Mouse (Mus musculus): ENCODE results near the gene Mmab. TPM values are rescaled to one million over a fixed set of nuclear protein-coding genes. Genes with fewer than 3 reads are reported as not detected.

The Mmab gene
- polyA plus RNA-seq, 1 experiment from 2014 or later: 34.1 TPM

- 0 out of 2 replicates have a peak overlapping the region, but pooled peaks have one; percentile 47 for H3K27ac ChIP-seq (replicated peaks)
These were observed 21.3 kb downstream of the Mmab start for GRCm38 (mm10) chr5:114422591-114422990.

GRCm38 (mm10) chr5:114421561-114422298 is 22.1 kb downstream of the Mmab start:
- Histone ChIP-seq H3K4me1 (0 out of 2 replicates have a peak, but pooled peaks cover 7% of the 10 kb centered on the region), H3K36me3 (peaks cover 49% of the 10 kb centered on the region), H3K27ac (replicated peaks) (peak overlapping the region; percentile 47; the same call in 1 of the 2 replicates), H3K27me3 (ENCODE audit: low read depth, poor library complexity, severe bottlenecking) (no peaks in the 10 kb centered on the region), H3K9me3 (replicated peaks) (no peaks in the 10 kb centered on the region), H3K4me3 (no peak overlapping the region)
- DNase-seq (ENCODE audit: low spot score): no peak
- WGBS: 76% methylated on average over 11 of the region's 11 CpGs

More at GRCm38 (mm10) chr5:114422591-114422990, 21.3 kb downstream of the Mmab start:
- peaks cover 41% of the 10 kb centered on the region for H3K36me3 ChIP-seq
- no peaks in the 10 kb centered on the region for H3K9me3 ChIP-seq (replicated peaks)
- no peak overlapping the region for H3K4me3 ChIP-seq
- 48% methylated on average over 5 of the region's 5 CpGs for WGBS
- 0 out of 2 replicates have a peak, but pooled peaks cover 7% of the 10 kb centered on the region for H3K4me1 ChIP-seq
- DNase-seq (ENCODE audit: low spot score): no peak
- no peaks in the 10 kb centered on the region for H3K27me3 ChIP-seq (ENCODE audit: low read depth, poor library complexity, severe bottlenecking)

- Histone ChIP-seq H3K27ac (replicated peaks) (no peak overlapping the region), H3K4me3 (no peak overlapping the region), H3K36me3 (peaks cover 81% of the 10 kb centered on the region), H3K27me3 (ENCODE audit: low read depth, poor library complexity, severe bottlenecking) (no peaks in the 10 kb centered on the region), H3K4me1 (0 out of 2 replicates have a peak, but pooled peaks cover 7% of the 10 kb centered on the region), H3K9me3 (replicated peaks) (no peaks in the 10 kb centered on the region)
- WGBS: 88% methylated on average over 8 of the region's 8 CpGs
- peak; percentile 32 for DNase-seq (ENCODE audit: low spot score)
These were observed 25.3 kb downstream of the Mmab start for GRCm38 (mm10) chr5:114418541-114418940.

- DNase-seq (ENCODE audit: low spot score): no peak
- Histone ChIP-seq H3K9me3 (replicated peaks) (no peaks in the 10 kb centered on the region), H3K4me3 (no peak overlapping the region), H3K36me3 (peaks cover 98% of the 10 kb centered on the region), H3K27ac (replicated peaks) (no peak overlapping the region), H3K4me1 (0 out of 2 replicates have a peak, but pooled peaks cover under 1% of the 10 kb centered on the region), H3K27me3 (ENCODE audit: low read depth, poor library complexity, severe bottlenecking) (no peaks in the 10 kb centered on the region)
- 93% methylated on average over 8 of the region's 8 CpGs for WGBS
These were observed 27.0 kb downstream of the Mmab start for GRCm38 (mm10) chr5:114416855-114417254.

DNA sequence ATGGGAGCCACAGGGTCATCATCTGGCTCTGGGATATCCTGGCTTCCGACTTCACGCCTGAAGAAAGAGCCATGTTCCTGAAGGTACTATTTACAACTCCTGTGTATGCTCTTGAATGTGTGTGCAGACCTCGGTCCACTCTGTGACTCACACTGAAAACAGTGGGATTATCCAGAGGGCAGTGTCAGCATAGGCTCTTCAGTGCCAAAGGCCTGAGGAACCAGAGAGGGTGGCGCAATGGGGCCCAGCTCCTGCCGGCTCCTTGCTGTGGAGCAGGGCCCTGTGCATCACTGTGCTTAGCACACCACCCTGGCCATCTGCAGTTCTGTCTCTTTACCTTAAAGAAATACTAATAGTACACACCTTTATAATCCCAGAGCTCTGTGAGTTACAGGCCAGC is 28.3 kb downstream of the Mmab start:
- Histone ChIP-seq H3K4me1 (no peaks in the 10 kb centered on the region), H3K9me3 (replicated peaks) (no peaks in the 10 kb centered on the region), H3K27me3 (ENCODE audit: low read depth, poor library complexity, severe bottlenecking) (no peaks in the 10 kb centered on the region), H3K27ac (replicated peaks) (no peak overlapping the region), H3K36me3 (peaks cover 100% of the 10 kb centered on the region), H3K4me3 (no peak overlapping the region)
- 92% methylated on average over 5 of the region's 5 CpGs for WGBS
- DNase-seq (ENCODE audit: low spot score): no peak

DNA sequence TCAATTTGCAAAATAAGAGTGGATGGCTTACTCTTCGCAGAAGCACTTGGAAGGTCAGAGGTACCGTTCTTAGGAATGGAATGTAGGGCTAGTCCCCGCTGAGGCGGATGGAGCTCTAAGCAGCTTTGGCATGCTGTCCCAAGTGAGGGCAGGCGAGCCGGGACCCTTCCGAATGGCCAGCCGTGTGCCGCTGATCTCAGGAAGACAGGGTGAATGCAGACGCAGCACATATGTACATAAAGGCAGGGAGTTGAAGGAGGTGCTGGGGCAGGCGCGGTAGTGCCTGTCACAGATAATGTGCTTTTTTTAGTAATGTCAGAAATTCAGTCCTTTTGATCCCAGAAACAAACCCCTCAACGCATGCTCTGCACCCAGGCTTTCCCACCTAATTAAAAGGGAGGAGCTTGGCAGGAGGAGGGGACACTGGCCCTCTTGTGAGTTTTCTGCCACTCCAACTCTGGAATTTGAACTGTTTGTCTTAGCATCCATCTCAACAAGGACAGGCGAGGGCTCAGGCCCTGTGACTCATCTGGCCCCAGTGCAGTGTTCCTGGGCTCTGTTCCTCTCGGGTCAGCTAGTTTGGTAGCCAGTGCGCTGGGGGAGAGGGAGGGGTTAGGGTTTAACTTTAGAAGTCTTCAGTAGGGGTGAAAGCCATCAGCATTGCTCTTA is 30.7 kb downstream of the Mmab start:
- no peaks in the 10 kb centered on the region for H3K4me1 ChIP-seq
- DNase-seq (ENCODE audit: low spot score): no peak
- H3K27me3 ChIP-seq (ENCODE audit: low read depth, poor library complexity, severe bottlenecking): no peaks in the 10 kb centered on the region
- H3K4me3 ChIP-seq: no peak overlapping the region
- H3K27ac ChIP-seq (replicated peaks): no peak overlapping the region
- H3K36me3 ChIP-seq: peaks cover 100% of the 10 kb centered on the region
- 80% methylated on average over 16 of the region's 16 CpGs for WGBS
- no peaks in the 10 kb centered on the region for H3K9me3 ChIP-seq (replicated peaks)

DNA sequence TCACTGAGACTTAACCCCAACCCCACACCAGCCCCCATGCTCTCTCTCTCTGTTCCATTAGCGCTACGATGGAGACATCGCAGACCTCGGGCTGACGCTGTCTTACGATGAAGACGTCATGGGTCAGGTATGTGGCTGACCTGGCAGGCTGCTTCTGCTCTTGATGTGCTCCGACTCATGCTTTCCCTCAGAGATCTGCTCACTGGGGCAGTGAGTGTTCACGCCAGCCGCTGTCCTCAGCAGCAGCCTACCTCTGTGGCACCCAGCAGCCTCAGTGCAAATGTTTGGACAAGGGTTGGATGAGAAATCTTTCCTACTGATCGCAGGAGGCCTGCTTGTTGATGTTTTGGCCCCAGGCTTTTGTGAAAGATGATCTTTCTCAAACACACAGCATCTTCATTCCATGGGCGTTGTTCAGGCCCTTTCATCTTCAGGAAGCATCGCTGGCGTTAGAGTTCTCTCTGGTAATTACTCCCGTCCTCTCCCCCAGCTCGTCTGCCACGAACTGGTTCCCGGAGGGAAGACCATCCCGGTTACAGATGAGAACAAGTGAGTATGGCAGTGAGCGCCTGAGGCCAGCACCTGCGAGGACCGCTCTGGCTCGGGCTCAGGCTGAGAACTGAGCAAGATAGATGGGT is 31.4 kb downstream of the Mmab start:
- no peak for DNase-seq (ENCODE audit: low spot score)
- peaks cover 100% of the 10 kb centered on the region for H3K36me3 ChIP-seq

DNA sequence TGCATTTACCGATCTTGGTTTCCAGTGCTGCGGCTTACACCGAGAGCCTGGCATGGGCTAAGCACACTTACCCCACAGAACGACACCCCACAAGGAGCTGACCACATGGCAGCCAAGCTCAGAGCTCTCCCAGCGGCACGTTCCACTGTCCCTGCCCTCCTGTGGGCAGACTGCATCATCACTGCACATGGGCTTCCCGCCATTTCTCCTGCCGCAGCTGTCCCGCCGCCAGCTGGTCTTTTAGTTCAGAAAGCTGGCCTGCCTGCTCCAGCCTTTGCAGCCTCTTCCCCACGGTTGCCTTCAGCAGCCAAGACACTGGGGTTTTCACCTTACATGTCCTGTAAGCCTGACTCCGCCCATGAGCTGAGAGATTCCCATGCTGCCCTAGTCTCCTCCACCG is 33.4 kb downstream of the Mmab start:
- WGBS: 93% methylated on average over 13 of the region's 13 CpGs
- no peak overlapping the region for H3K4me3 ChIP-seq
- no peak for DNase-seq (ENCODE audit: low spot score)
- H3K27me3 ChIP-seq (ENCODE audit: low read depth, poor library complexity, severe bottlenecking): no peaks in the 10 kb centered on the region
- no peaks in the 10 kb centered on the region for H3K4me1 ChIP-seq
- no peak overlapping the region for H3K27ac ChIP-seq (replicated peaks)
- no peaks in the 10 kb centered on the region for H3K9me3 ChIP-seq (replicated peaks)
- peaks cover 100% of the 10 kb centered on the region for H3K36me3 ChIP-seq

More for the DNA sequence above, 31.4 kb downstream of the Mmab start:
- H3K27ac ChIP-seq (replicated peaks): no peak overlapping the region
- no peaks in the 10 kb centered on the region for H3K9me3 ChIP-seq (replicated peaks)
- no peak overlapping the region for H3K4me3 ChIP-seq
- H3K27me3 ChIP-seq (ENCODE audit: low read depth, poor library complexity, severe bottlenecking): no peaks in the 10 kb centered on the region
- H3K4me1 ChIP-seq: no peaks in the 10 kb centered on the region
- WGBS: 84% methylated on average over 23 of the region's 23 CpGs

DNA sequence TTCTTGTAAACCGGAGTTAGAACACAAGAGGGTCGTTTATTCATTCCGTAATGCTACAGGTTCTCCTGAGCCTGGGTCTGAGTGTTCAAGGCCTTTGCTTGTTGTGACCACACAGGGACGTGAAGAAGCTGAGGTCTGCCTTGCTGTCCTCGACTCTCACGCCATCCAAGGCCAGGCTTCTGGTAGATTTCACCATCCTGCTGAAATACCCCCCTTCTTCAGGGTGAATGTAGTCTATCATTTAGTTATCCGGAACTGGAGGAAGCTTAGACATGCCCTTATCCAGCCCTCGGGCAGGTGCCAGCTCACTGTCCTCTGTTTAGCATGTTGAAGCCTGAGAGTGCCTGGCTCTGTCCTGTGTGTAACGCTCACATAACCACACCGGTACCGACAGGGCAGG is 35.0 kb downstream of the Mmab start:
- Histone ChIP-seq H3K4me3 (no peak overlapping the region), H3K36me3 (peaks cover 100% of the 10 kb centered on the region), H3K9me3 (replicated peaks) (no peaks in the 10 kb centered on the region), H3K27me3 (ENCODE audit: low read depth, poor library complexity, severe bottlenecking) (no peaks in the 10 kb centered on the region), H3K4me1 (no peaks in the 10 kb centered on the region), H3K27ac (replicated peaks) (no peak overlapping the region)
- DNase-seq (ENCODE audit: low spot score): no peak
- WGBS: 93% methylated on average over 11 of the region's 11 CpGs

DNA sequence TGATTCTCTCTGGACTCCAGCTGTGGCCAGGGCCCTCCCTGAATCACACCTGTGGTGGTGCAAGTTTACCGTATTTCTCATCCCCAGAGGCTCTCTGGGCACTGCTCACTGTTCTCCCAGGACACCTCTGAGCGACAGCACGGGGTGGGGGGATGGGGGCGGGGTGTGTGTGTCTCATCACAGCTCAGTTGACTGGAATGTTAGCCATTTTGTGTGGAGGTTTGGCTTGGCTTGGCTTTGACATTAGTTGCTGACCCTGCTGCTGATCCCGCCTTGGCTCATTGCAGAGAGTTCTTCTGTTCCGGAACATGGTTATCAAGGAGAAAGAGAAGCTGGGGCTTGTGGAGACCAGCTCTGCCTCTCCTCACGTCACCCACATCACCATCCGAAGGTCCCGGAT is 36.0 kb downstream of the Mmab start:
- Histone ChIP-seq H3K27me3 (ENCODE audit: low read depth, poor library complexity, severe bottlenecking) (no peaks in the 10 kb centered on the region), H3K4me3 (no peak overlapping the region), H3K4me1 (no peaks in the 10 kb centered on the region), H3K36me3 (peaks cover 100% of the 10 kb centered on the region), H3K27ac (replicated peaks) (no peak overlapping the region), H3K9me3 (replicated peaks) (no peaks in the 10 kb centered on the region)
- WGBS: 92% methylated on average over 9 of the region's 9 CpGs
- no peak for DNase-seq (ENCODE audit: low spot score)

DNA sequence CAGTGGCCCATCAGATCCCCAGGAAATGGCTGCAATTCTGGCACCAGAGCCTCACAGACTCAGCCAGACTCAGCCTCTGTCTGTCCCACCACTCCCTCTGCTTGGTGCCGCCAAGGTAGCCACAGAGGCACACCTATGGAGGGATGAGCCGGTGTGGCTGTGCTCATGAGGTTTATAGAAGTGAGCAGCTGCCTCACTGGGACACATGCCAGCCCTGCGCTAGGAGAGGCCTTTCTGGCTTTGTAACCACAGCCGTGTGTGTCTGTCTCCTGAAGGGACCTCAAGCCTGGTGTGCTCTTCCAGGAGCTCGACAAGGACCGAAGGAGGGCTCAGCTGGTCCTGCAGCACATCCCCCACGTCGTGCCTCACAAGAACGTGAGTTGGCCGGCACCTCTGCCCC is 36.6 kb downstream of the Mmab start:
- Histone ChIP-seq H3K36me3 (peaks cover 100% of the 10 kb centered on the region), H3K27ac (replicated peaks) (no peak overlapping the region), H3K4me3 (no peak overlapping the region), H3K4me1 (no peaks in the 10 kb centered on the region), H3K27me3 (ENCODE audit: low read depth, poor library complexity, severe bottlenecking) (no peaks in the 10 kb centered on the region), H3K9me3 (replicated peaks) (no peaks in the 10 kb centered on the region)
- WGBS: 91% methylated on average over 10 of the region's 10 CpGs
- no peak for DNase-seq (ENCODE audit: low spot score)

DNA sequence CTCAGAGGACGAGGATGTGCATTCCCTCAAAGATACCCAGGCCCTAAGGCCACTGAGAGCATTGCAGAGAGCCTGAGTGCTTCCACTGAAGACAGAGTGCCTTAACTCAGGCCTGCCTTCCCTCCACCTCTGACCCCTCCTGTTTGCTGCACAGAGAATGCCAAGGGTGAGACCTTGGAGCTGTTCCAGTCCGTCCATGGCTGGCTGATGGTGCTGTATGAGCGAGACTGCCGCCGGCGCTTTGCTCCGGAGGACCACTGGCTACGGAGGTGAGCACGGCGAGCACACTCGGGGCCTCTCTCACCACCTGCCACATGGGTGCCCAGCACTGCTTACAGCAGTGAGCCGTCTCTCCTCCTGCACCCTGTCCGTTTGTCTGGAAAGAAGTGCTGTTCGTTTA is 37.3 kb downstream of the Mmab start:
- H3K27ac ChIP-seq (replicated peaks): no peak overlapping the region
- 93% methylated on average over 14 of the region's 14 CpGs for WGBS
- H3K36me3 ChIP-seq: peaks cover 100% of the 10 kb centered on the region
- no peaks in the 10 kb centered on the region for H3K9me3 ChIP-seq (replicated peaks)
- H3K4me1 ChIP-seq: no peaks in the 10 kb centered on the region
- no peaks in the 10 kb centered on the region for H3K27me3 ChIP-seq (ENCODE audit: low read depth, poor library complexity, severe bottlenecking)
- H3K4me3 ChIP-seq: no peak overlapping the region
- DNase-seq (ENCODE audit: low spot score): no peak

- Histone ChIP-seq H3K9me3 (replicated peaks) (no peaks in the 10 kb centered on the region), H3K27me3 (ENCODE audit: low read depth, poor library complexity, severe bottlenecking) (no peaks in the 10 kb centered on the region), H3K4me3 (no peak overlapping the region), H3K36me3 (peaks cover 100% of the 10 kb centered on the region), H3K4me1 (no peaks in the 10 kb centered on the region), H3K27ac (replicated peaks) (no peak overlapping the region)
- 88% methylated on average over 9 of the region's 9 CpGs for WGBS
- DNase-seq (ENCODE audit: low spot score): no peak
These were observed 50.7 kb downstream of the Mmab start for GRCm38 (mm10) chr5:114393169-114393568.
